Mouse (Mus musculus) retina, postnatal 1 day (tissue): ENCODE data around the gene Sergef.

ENCODE experiments used
- DNase-seq: peaks from one replicate; pipeline ENCODE4 v3.0.0-alpha.2; 2012

Gene Sergef

GRCm38 (mm10) chr7:46443163-46443562 is 196.4 kb downstream of the Sergef start:
- DNase-seq = no peak

- DNase-seq = no peak
Observed at GRCm38 (mm10) chr7:46438537-46439141, 201.0 kb downstream of the Sergef start.

- no peak for DNase-seq
Observed at GRCm38 (mm10) chr7:46435833-46436232, 203.8 kb downstream of the Sergef start.

GRCm38 (mm10) chr7:46433874-46434273 is 205.7 kb downstream of the Sergef start:
- DNase-seq = peak; percentile 69

- no peak for DNase-seq
Observed at GRCm38 (mm10) chr7:46425012-46425411, 214.6 kb downstream of the Sergef start.

GRCm38 (mm10) chr7:46423951-46424350 is 215.7 kb downstream of the Sergef start:
- DNase-seq = no peak

- peak; percentile 70 for DNase-seq
Observed at GRCm38 (mm10) chr7:46422764-46423412, 216.7 kb downstream of the Sergef start.

- DNase-seq = peak; percentile 32
Observed at GRCm38 (mm10) chr7:46422052-46422763, 217.4 kb downstream of the Sergef start.

- no peak for DNase-seq
Observed at GRCm38 (mm10) chr7:46421535-46421934, 218.1 kb downstream of the Sergef start.

GRCm38 (mm10) chr7:46418102-46418622 is 221.4 kb downstream of the Sergef start:
- peak; percentile 58 for DNase-seq

- no peak for DNase-seq
Observed at GRCm38 (mm10) chr7:46417467-46417866, 222.1 kb downstream of the Sergef start.

GRCm38 (mm10) chr7:46415818-46416425 is 223.7 kb downstream of the Sergef start:
- DNase-seq = no peak

- DNase-seq = no peak
Observed at GRCm38 (mm10) chr7:46413959-46414725, 225.5 kb downstream of the Sergef start.

GRCm38 (mm10) chr7:46412823-46413222 is 226.8 kb downstream of the Sergef start:
- DNase-seq = no peak

GRCm38 (mm10) chr7:46410727-46411126 is 228.9 kb downstream of the Sergef start:
- no peak for DNase-seq

GRCm38 (mm10) chr7:46409204-46409789 is 230.3 kb downstream of the Sergef start:
- DNase-seq = no peak

GRCm38 (mm10) chr7:46408606-46409005 is 231.0 kb downstream of the Sergef start:
- DNase-seq = no peak

GRCm38 (mm10) chr7:46404756-46405155 is 234.9 kb downstream of the Sergef start:
- DNase-seq = no peak

GRCm38 (mm10) chr7:46403616-46404485 is 235.8 kb downstream of the Sergef start:
- DNase-seq = no peak

- DNase-seq = no peak
Observed at GRCm38 (mm10) chr7:46401371-46402180, 238.0 kb downstream of the Sergef start.
